Mouse (Mus musculus) kidney, postnatal 0 days (tissue): Measurements from ENCODE around the gene Klhl42. TPM values are rescaled to one million over a fixed set of nuclear protein-coding genes. Genes with fewer than 3 reads are reported as not detected.

Source experiments
- ATAC-seq: fragments of 200-750 bp; cut with Nextera tagmentation; replicated peaks from 2 replicates; pipeline ENCODE4 v1.8.0; 2017; ENCODE audit warnings: low read depth, moderate number of reproducible peaks, moderate TSS enrichment, moderate library complexity; ENCODE audit not compliant: low FRiP score
- DNase-seq: peaks from one replicate; pipeline ENCODE4 v3.0.0-alpha.2; 2016; ENCODE audit warnings: low spot score
- H3K27ac ChIP-seq: fragments of 300-500 bp; sonication (generic); 2 replicates; pipeline ENCODE4 v1.5.1; 2014; ENCODE audit warnings: mild to moderate bottlenecking
- H3K27me3 ChIP-seq: fragments of 300-500 bp; sonication (generic); 2 replicates; pipeline ENCODE4 v1.6.1; 2014; ENCODE audit warnings: low read length, mixed read lengths; ENCODE audit not compliant: insufficient read depth
- H3K36me3 ChIP-seq: fragments of 300-500 bp; sonication (generic); 2 replicates; pipeline ENCODE4 v1.6.1; 2014; ENCODE audit warnings: low read length, mixed read lengths; ENCODE audit not compliant: insufficient read depth
- H3K4me1 ChIP-seq: fragments of 300-500 bp; sonication (generic); replicated peaks from 2 replicates; pipeline ENCODE4 v1.6.1; 2014; ENCODE audit warnings: antibody characterized with exemption, low read length, mixed read lengths; ENCODE audit not compliant: insufficient read depth
- H3K4me2 ChIP-seq: fragments of 300-500 bp; sonication (generic); 2 replicates; pipeline ENCODE4 v1.6.1; 2014; ENCODE audit warnings: mild to moderate bottlenecking, low read length, moderate library complexity, mixed read lengths
- H3K4me3 ChIP-seq: fragments of 300-500 bp; sonication (generic); replicated peaks from 2 replicates; pipeline ENCODE4 v1.5.1; 2014; ENCODE audit warnings: low read depth, low read length
- H3K9ac ChIP-seq: fragments of 300-500 bp; sonication (generic); 2 replicates; pipeline ENCODE4 v1.6.1; 2014; ENCODE audit warnings: low read depth, low read length
- H3K9me3 ChIP-seq: fragments of 300-500 bp; sonication (generic); replicated peaks from 2 replicates; pipeline ENCODE4 v1.6.1; 2016; ENCODE audit warnings: low read length, inconsistent platforms, mixed read lengths
- CTCF ChIP-seq: IDR thresholded peaks from 2 replicates; pipeline ENCODE4 v1.5.1; 2016; ENCODE audit warnings: antibody characterized with exemption, low read depth, mild to moderate bottlenecking, moderate library complexity
- WGBS: fragments of 180-500 bp; shearing (Covaris S2); extraction: QIAGEN DNeasy Blood & Tissue Kit; methylation state at CpG from one replicate; pipeline ENCODE4 v1.1.7; 2014; 5-methylcytosine and 5-hydroxymethylcytosine counted together
- polyA plus RNA-seq: library from polyadenylated mRNA; unstranded; fragments of >200 nt; fragmentation: Nextera tagmentation; extraction: Ambion mirVana; gene quantifications from 2 replicates; pipeline ENCODE4 v1.2.1, GENCODE M21; 2015

Klhl42 gene
- polyA plus RNA-seq, 1 experiment from 2014 or later = 6.0 TPM

- Histone ChIP-seq H3K4me1 (no peaks in the 10 kb centered on the region), H3K9ac (no peak overlapping the region), H3K4me2 (no peak overlapping the region), H3K27me3 (no peaks in the 10 kb centered on the region), H3K36me3 (peaks cover 35% of the 10 kb centered on the region; the same call in 1 of the 2 replicates), H3K27ac (no peak overlapping the region), H3K4me3 (no peak overlapping the region), H3K9me3 (no peaks in the 10 kb centered on the region)
- ATAC-seq (no peak), DNase-seq (no peak)
- no peak for TF ChIP-seq CTCF
- WGBS = 73% methylated on average over 7 of the region's 7 CpGs
These were observed 28.5 kb upstream of the Klhl42 start for GRCm38 (mm10) chr6:147062694-147063093.

GRCm38 (mm10) chr6:147064226-147064943, 26.8 kb upstream of the Klhl42 start:
- no peaks in the 10 kb centered on the region for H3K9me3 ChIP-seq
- no peaks in the 10 kb centered on the region for H3K4me1 ChIP-seq
- H3K27me3 ChIP-seq = no peaks in the 10 kb centered on the region
- peaks cover 35% of the 10 kb centered on the region; the same call in 1 of the 2 replicates for H3K36me3 ChIP-seq
- H3K4me2 ChIP-seq = no peak overlapping the region
- DNase-seq = no peak
- no peak overlapping the region for H3K4me3 ChIP-seq
- 61% methylated on average over 10 of the region's 10 CpGs for WGBS
- no peak overlapping the region for H3K27ac ChIP-seq
- no peak for ATAC-seq
- no peak overlapping the region for H3K9ac ChIP-seq
- TF ChIP-seq CTCF = no peak

GRCm38 (mm10) chr6:147064944-147065261, 26.3 kb upstream of the Klhl42 start:
- ATAC-seq (no peak), DNase-seq (no peak)
- no peak overlapping the region for H3K4me3 ChIP-seq
- no peaks in the 10 kb centered on the region for H3K9me3 ChIP-seq
- TF ChIP-seq CTCF = no peak
- no peak overlapping the region for H3K9ac ChIP-seq
- no peak overlapping the region for H3K27ac ChIP-seq
- 47% methylated on average over 6 of the region's 6 CpGs for WGBS
- H3K27me3 ChIP-seq = no peaks in the 10 kb centered on the region
- no peak overlapping the region for H3K4me2 ChIP-seq
- H3K4me1 ChIP-seq = no peaks in the 10 kb centered on the region
- peaks cover 35% of the 10 kb centered on the region; the same call in 1 of the 2 replicates for H3K36me3 ChIP-seq

DNA sequence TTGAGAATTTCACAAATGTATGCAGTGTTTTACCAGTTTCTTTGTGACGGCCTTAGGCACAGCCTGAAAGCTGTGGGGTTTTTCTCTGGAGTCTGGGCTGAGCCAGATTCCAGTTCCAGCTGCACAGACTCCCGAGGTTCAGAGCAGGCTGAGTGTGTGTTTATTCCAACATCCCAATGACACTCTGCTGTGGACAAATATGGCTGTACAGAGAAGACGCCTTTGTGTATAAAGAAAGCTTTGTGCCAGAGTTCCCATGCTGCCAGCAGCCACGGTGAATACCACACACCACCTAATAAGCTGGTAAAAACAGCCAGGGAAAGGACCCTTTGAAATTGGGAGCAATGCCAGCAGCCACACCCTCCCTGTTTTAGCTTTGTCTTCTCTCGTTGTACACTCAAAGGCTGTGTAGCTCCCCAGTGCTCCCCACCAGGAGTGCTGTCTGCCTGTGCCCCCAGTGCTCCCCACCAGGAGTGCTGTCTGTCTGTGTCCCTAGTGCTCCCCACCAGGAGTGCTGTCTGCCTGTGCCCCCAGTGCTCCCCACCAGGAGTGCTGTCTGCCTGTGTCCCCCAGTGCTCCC, 15.3 kb upstream of the Klhl42 start:
- ATAC-seq (no peak), DNase-seq (no peak)
- peaks cover 10% of the 10 kb centered on the region for H3K36me3 ChIP-seq
- H3K27ac ChIP-seq = no peak overlapping the region
- H3K4me3 ChIP-seq = no peak overlapping the region
- no peak overlapping the region for H3K9ac ChIP-seq
- H3K27me3 ChIP-seq = no peaks in the 10 kb centered on the region
- no peak overlapping the region for H3K4me2 ChIP-seq
- no peak for TF ChIP-seq CTCF
- H3K9me3 ChIP-seq = no peaks in the 10 kb centered on the region
- 69% methylated on average over 5 of the region's 5 CpGs for WGBS
- no peaks in the 10 kb centered on the region for H3K4me1 ChIP-seq

- TF ChIP-seq CTCF = no peak
- DNase-seq = no peak
- 87% methylated on average over 8 of the region's 8 CpGs for WGBS
- Histone ChIP-seq H3K9ac (no peak overlapping the region), H3K27ac (no peak overlapping the region), H3K27me3 (no peaks in the 10 kb centered on the region), H3K4me1 (no peaks in the 10 kb centered on the region), H3K36me3 (peaks cover under 1% of the 10 kb centered on the region; the same call in 1 of the 2 replicates), H3K4me3 (no peak overlapping the region), H3K9me3 (no peaks in the 10 kb centered on the region), H3K4me2 (no peak overlapping the region)
- ATAC-seq = no peak
These were observed 14.3 kb upstream of the Klhl42 start for GRCm38 (mm10) chr6:147076878-147077277.

- no peak for TF ChIP-seq CTCF
- H3K4me3 ChIP-seq = no peak overlapping the region
- DNase-seq (no peak), ATAC-seq (no peak)
- 90% methylated on average over 10 of the region's 10 CpGs for WGBS
- H3K4me2 ChIP-seq = no peak overlapping the region
- no peaks in the 10 kb centered on the region for H3K9me3 ChIP-seq
- H3K27me3 ChIP-seq = no peaks in the 10 kb centered on the region
- H3K27ac ChIP-seq = no peak overlapping the region
- H3K36me3 ChIP-seq = no peaks in the 10 kb centered on the region
- H3K4me1 ChIP-seq = no peaks in the 10 kb centered on the region
- H3K9ac ChIP-seq = no peak overlapping the region
These were observed 11.3 kb upstream of the Klhl42 start for GRCm38 (mm10) chr6:147079919-147080318.
